Mouse (Mus musculus): ENCODE measurements around the gene Slc6a5. TPM values are rescaled to one million over a fixed set of nuclear protein-coding genes. Genes with fewer than 3 reads are reported as not detected.

Gene Slc6a5
- polyA plus RNA-seq, 1 experiment: not detected

DNA sequence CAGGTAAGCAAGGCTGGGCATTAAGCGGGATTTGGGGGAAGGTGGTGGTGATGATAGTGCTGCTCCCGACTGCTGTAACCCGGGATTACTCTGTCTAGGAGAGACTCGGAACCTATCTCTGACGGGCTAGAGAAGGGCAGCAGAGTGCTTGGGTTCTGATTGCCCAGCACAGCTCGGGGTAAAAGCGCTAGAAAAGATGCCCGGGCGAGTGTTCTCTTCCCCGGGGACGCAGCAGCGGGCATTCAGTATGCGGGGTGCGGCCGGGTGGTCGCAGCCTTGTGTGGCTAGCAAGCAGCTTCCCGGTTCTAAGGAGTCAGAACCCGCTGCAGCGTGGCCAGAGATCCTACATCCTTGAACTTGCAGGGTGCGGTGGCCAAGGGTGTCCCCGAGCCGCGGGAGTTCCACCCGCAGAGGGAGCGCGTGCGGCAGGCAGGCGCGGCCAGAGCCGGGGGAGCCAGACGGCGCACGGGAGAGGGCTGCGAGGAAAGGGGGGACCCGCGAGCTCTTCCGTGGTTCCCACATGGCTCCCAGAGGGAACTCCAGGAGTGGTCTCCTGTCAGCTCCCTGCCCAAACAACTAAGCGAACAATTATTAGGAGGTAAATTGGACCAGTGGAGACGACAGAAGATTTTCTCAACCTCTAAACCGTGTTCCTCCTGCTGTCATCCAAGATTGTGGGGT is 65.6 kb downstream of the Slc6a5 start:
- TF ChIP-seq POLR2A (IDR thresholded peaks at IDR 0.05; ENCODE audit: borderline replicate concordance, low read depth, low read length) (no peak), CTCF (IDR thresholded peaks at IDR 0.05; ENCODE audit: low read depth, low read length) (no peak)

DNA sequence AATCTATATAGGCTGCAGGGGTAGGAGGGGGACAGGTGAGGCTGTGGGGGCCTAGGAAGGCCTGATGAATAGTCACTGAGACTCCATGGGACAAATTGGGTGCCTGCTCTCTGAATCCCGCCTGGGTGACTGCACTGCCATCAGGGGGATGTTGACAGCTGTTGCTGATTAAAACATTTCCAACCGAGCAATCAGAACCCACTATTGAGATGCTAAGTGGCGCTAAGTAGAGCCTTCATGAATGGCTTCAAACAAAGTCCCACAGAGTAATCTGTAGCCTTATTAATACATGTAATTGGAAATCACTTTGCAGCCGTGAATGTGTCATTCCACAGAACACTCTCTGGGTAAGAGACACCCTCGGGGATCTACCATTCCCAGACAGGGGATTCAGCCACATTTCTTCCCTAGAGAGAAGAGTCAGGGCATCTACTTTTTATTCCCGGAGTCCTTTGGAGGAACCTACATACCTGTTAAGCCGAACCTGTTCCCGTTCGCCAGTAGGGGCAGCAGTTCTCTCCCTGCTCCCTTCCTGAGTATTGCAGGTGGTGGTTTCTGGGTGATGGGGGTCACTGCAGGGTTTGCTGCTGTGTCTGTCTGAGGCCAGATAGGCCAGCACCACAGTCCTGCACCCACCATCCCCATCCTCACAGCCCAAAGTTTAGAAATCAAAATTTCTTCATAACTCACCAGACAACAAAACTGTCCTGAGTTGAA is 71.7 kb downstream of the Slc6a5 start:
- TF ChIP-seq CTCF (IDR thresholded peaks at IDR 0.05; ENCODE audit: low read depth, low read length) (no peak), POLR2A (IDR thresholded peaks at IDR 0.05; ENCODE audit: borderline replicate concordance, low read depth, low read length) (no peak)

More for the DNA sequence above, 65.6 kb downstream of the Slc6a5 start:
- Histone ChIP-seq H3K4me1 (ENCODE audit: control insufficient read depth, insufficient read depth, low read length) (no peaks in the 10 kb centered on the region), H3K27ac (ENCODE audit: insufficient read depth, low read depth, low read length) (no peak overlapping the region), H3K4me3 (ENCODE audit: insufficient read depth, low read length) (no peak overlapping the region)

DNA sequence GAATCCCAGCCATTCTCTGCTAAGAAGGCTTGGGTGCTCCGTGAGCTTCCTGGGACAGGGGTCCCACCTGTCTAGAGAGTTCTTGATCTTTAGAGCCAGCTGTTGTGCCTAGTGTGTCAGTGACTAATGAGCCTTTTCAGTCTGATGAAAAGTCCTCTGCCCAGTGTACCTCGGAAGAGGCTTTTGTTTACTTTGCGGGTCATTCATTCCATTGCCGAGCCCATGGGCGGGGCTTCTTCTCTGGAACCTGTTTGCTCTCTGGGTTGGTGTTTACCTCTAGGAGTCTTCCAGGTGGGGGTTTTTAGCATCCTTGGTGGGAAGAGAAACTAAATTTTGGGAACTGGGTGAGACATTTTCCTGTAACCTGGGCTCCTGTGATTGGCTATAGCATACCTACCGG is 74.8 kb downstream of the Slc6a5 start:
- H3K4me1 ChIP-seq (ENCODE audit: control insufficient read depth, insufficient read depth, low read length): no peaks in the 10 kb centered on the region
- no peak overlapping the region for H3K27ac ChIP-seq (ENCODE audit: insufficient read depth, low read depth, low read length)
- TF ChIP-seq CTCF (IDR thresholded peaks at IDR 0.05; ENCODE audit: low read depth, low read length) (no peak), POLR2A (IDR thresholded peaks at IDR 0.05; ENCODE audit: borderline replicate concordance, low read depth, low read length) (no peak)
- H3K4me3 ChIP-seq (ENCODE audit: insufficient read depth, low read length): no peak overlapping the region

More for the DNA sequence above, 71.7 kb downstream of the Slc6a5 start:
- Histone ChIP-seq H3K27ac (ENCODE audit: insufficient read depth, low read depth, low read length) (no peak overlapping the region), H3K4me1 (ENCODE audit: control insufficient read depth, insufficient read depth, low read length) (no peaks in the 10 kb centered on the region), H3K4me3 (ENCODE audit: insufficient read depth, low read length) (no peak overlapping the region)

DNA sequence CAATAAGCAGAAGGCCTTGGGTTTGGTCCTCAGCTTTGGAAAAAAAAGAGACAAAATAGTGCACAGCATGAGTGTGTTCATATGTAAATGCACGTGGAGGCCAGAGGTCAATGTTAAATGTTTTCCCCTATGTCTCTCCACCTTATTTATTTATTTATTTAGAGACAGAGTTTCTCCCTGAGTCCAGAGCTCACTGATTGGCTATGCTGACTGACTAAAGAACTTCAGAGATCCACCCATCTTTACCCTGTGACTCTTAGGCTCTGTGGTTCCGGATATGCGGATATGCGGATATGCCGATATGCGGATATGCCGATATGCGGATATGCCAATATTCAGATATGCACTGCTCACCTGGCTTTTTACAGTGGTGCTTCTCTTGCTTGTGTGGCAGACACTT is 76.0 kb downstream of the Slc6a5 start:
- Histone ChIP-seq H3K4me3 (ENCODE audit: insufficient read depth, low read length) (no peak overlapping the region), H3K4me1 (ENCODE audit: control insufficient read depth, insufficient read depth, low read length) (no peaks in the 10 kb centered on the region), H3K27ac (ENCODE audit: insufficient read depth, low read depth, low read length) (no peak overlapping the region)
- TF ChIP-seq CTCF (IDR thresholded peaks at IDR 0.05; ENCODE audit: low read depth, low read length): no peak
- TF ChIP-seq POLR2A (IDR thresholded peaks at IDR 0.05; ENCODE audit: borderline replicate concordance, low read depth, low read length): no peak

DNA sequence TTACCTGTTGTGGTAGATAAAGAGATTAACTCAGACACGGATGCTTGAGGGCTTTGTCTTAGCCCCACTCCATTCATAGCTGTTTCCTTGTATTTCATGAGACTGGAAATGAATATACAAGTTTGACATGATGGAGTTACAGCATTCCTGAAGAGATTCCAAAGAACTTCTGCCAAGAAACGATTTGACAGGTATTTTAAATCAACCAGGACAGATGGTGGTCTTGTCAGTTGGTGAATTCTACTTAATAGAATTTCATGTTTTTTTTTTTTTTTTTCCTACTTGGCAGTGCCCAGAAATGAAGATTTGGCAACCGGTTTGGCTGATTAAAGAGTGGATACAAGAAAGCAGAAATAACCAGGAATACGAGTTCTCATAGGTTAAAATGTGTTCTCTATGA is 89.4 kb downstream of the Slc6a5 start:
- TF ChIP-seq CTCF (IDR thresholded peaks at IDR 0.05; ENCODE audit: low read depth, low read length) (no peak), POLR2A (IDR thresholded peaks at IDR 0.05; ENCODE audit: borderline replicate concordance, low read depth, low read length) (no peak)
- no peak overlapping the region for H3K4me3 ChIP-seq (ENCODE audit: insufficient read depth, low read length)
- H3K27ac ChIP-seq (ENCODE audit: insufficient read depth, low read depth, low read length): no peak overlapping the region
- H3K4me1 ChIP-seq (ENCODE audit: control insufficient read depth, insufficient read depth, low read length): no peaks in the 10 kb centered on the region

DNA sequence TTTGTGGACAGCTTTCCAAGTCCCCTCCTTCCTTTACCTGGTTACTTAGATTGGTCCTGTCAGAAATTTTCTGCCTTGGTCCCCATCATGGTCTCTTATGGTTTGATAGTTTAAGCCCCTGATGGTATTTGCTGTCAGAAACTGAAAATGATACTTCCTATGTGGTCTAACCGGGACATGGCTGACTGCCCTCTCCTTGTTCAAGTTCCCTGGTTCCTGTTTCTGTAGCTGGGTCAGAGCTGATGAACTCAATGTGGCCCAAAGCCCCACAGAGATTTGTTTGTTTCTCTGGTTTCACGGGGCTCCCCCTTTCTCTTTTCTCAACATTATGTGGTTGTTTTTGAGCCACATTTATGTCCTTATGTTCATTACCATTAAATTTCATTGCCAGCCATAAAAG is 95.3 kb downstream of the Slc6a5 start:
- Histone ChIP-seq H3K4me3 (ENCODE audit: insufficient read depth, low read length) (no peak overlapping the region), H3K27ac (ENCODE audit: insufficient read depth, low read depth, low read length) (no peak overlapping the region), H3K4me1 (ENCODE audit: control insufficient read depth, insufficient read depth, low read length) (no peaks in the 10 kb centered on the region)
- no peak for TF ChIP-seq CTCF (IDR thresholded peaks at IDR 0.05; ENCODE audit: low read depth, low read length)
- no peak for TF ChIP-seq POLR2A (IDR thresholded peaks at IDR 0.05; ENCODE audit: borderline replicate concordance, low read depth, low read length)

Other genes starting within 250 kb of the Slc6a5 start
- 54.7 and 55.4 TPM in 2 replicates for gene Htatip2, start 151.0 kb upstream of the Slc6a5 start, polyA plus RNA-seq (2012; ENCODE audit: insufficient read depth, insufficient read length, missing spikeins)
- gene Prmt3, start 131.8 kb upstream of the Slc6a5 start, polyA plus RNA-seq (2012; ENCODE audit: insufficient read depth, insufficient read length, missing spikeins): 9.2 and 12.0 TPM in 2 replicates
- gene Nell1, start 64.7 kb downstream of the Slc6a5 start, polyA plus RNA-seq (2012; ENCODE audit: insufficient read depth, insufficient read length, missing spikeins): not detected in 2 replicates

All from bone marrow macrophage, adult 2 months (primary cell).